Mouse (Mus musculus): ENCODE measurements at regions not wholly inside any gene's neighbourhood (a gene's known extent, or its start where the extent isn't known, plus 50 kb on each side); places are given as distances from the start of the nearest gene placed in this dataset.

- Histone ChIP-seq H3K4me1 (ENCODE audit: control insufficient read depth, insufficient read depth, low read length) (no peaks in the 10 kb centered on the region), H3K9me3 (ENCODE audit: control insufficient read depth, low read depth, low read length) (no peaks in the 10 kb centered on the region), H3K27me3 (ENCODE audit: control insufficient read depth, insufficient read depth, low read length) (no peaks in the 10 kb centered on the region), H3K36me3 (ENCODE audit: control insufficient read depth, insufficient read depth, low read length) (no peaks in the 10 kb centered on the region), H3K4me3 (ENCODE audit: low read depth, low read length) (no peak overlapping the region), H3K4me2 (replicated peaks; ENCODE audit: low read depth, low read length) (no peak overlapping the region), H3K27ac (ENCODE audit: low read length) (no peak overlapping the region), H3K9ac (replicated peaks; ENCODE audit: low read depth, low read length) (no peak overlapping the region)
- ATAC-seq (ENCODE audit: insufficient number of reproducible peaks, insufficient read depth, low FRiP score, low read depth): no peak
- 80% methylated on average over 5 of the region's 5 CpGs for WGBS
Measured at GRCm38 (mm10) chr13:107406977-107407673, 385.2 kb upstream of the Kif2a start.

- no peaks in the 10 kb centered on the region for H3K9me3 ChIP-seq (ENCODE audit: control insufficient read depth, low read depth, low read length)
- no peak overlapping the region for H3K27ac ChIP-seq (ENCODE audit: low read length)
- WGBS: 75% methylated on average over 8 of the region's 8 CpGs
- no peaks in the 10 kb centered on the region for H3K4me1 ChIP-seq (ENCODE audit: control insufficient read depth, insufficient read depth, low read length)
- ATAC-seq (ENCODE audit: insufficient number of reproducible peaks, insufficient read depth, low FRiP score, low read depth): no peak
- no peaks in the 10 kb centered on the region for H3K36me3 ChIP-seq (ENCODE audit: control insufficient read depth, insufficient read depth, low read length)
- H3K9ac ChIP-seq (replicated peaks; ENCODE audit: low read depth, low read length): no peak overlapping the region
- no peak overlapping the region for H3K4me3 ChIP-seq (ENCODE audit: low read depth, low read length)
- no peak overlapping the region for H3K4me2 ChIP-seq (replicated peaks; ENCODE audit: low read depth, low read length)
- H3K27me3 ChIP-seq (ENCODE audit: control insufficient read depth, insufficient read depth, low read length): no peaks in the 10 kb centered on the region
Measured at GRCm38 (mm10) chr13:107398621-107399363, 376.9 kb upstream of the Kif2a start.

- 75% methylated on average over 2 of the region's 2 CpGs for WGBS
- ATAC-seq (ENCODE audit: insufficient number of reproducible peaks, insufficient read depth, low FRiP score, low read depth): no peak
- Histone ChIP-seq H3K27me3 (ENCODE audit: control insufficient read depth, insufficient read depth, low read length) (no peaks in the 10 kb centered on the region), H3K36me3 (ENCODE audit: control insufficient read depth, insufficient read depth, low read length) (no peaks in the 10 kb centered on the region), H3K9me3 (ENCODE audit: control insufficient read depth, low read depth, low read length) (no peaks in the 10 kb centered on the region), H3K27ac (ENCODE audit: low read length) (no peak overlapping the region), H3K4me3 (ENCODE audit: low read depth, low read length) (no peak overlapping the region), H3K9ac (replicated peaks; ENCODE audit: low read depth, low read length) (no peak overlapping the region), H3K4me1 (ENCODE audit: control insufficient read depth, insufficient read depth, low read length) (no peaks in the 10 kb centered on the region), H3K4me2 (replicated peaks; ENCODE audit: low read depth, low read length) (no peak overlapping the region)
Measured at GRCm38 (mm10) chr13:107396036-107396435, 374.1 kb upstream of the Kif2a start.

GRCm38 (mm10) chr13:107394451-107394850, 372.5 kb upstream of the Kif2a start:
- no peak overlapping the region for H3K27ac ChIP-seq (ENCODE audit: low read length)
- no peak for ATAC-seq (ENCODE audit: insufficient number of reproducible peaks, insufficient read depth, low FRiP score, low read depth)

GRCm38 (mm10) chr13:107389535-107390150, 367.7 kb upstream of the Kif2a start:
- 39% methylated on average over 4 of the region's 4 CpGs for WGBS
- no peak for ATAC-seq (ENCODE audit: insufficient number of reproducible peaks, insufficient read depth, low FRiP score, low read depth)
- Histone ChIP-seq H3K27ac (ENCODE audit: low read length) (no peak overlapping the region), H3K9ac (replicated peaks; ENCODE audit: low read depth, low read length) (no peak overlapping the region), H3K4me1 (ENCODE audit: control insufficient read depth, insufficient read depth, low read length) (no peaks in the 10 kb centered on the region), H3K27me3 (ENCODE audit: control insufficient read depth, insufficient read depth, low read length) (no peaks in the 10 kb centered on the region), H3K36me3 (ENCODE audit: control insufficient read depth, insufficient read depth, low read length) (no peaks in the 10 kb centered on the region), H3K4me2 (replicated peaks; ENCODE audit: low read depth, low read length) (no peak overlapping the region), H3K9me3 (ENCODE audit: control insufficient read depth, low read depth, low read length) (no peaks in the 10 kb centered on the region), H3K4me3 (ENCODE audit: low read depth, low read length) (no peak overlapping the region)

More at GRCm38 (mm10) chr13:107394451-107394850, 372.5 kb upstream of the Kif2a start:
- Histone ChIP-seq H3K4me1 (ENCODE audit: control insufficient read depth, insufficient read depth, low read length) (no peaks in the 10 kb centered on the region), H3K4me3 (ENCODE audit: low read depth, low read length) (no peak overlapping the region), H3K27me3 (ENCODE audit: control insufficient read depth, insufficient read depth, low read length) (no peaks in the 10 kb centered on the region), H3K9me3 (ENCODE audit: control insufficient read depth, low read depth, low read length) (no peaks in the 10 kb centered on the region), H3K36me3 (ENCODE audit: control insufficient read depth, insufficient read depth, low read length) (no peaks in the 10 kb centered on the region), H3K4me2 (replicated peaks; ENCODE audit: low read depth, low read length) (no peak overlapping the region), H3K9ac (replicated peaks; ENCODE audit: low read depth, low read length) (no peak overlapping the region)
- 77% methylated on average over 1 of the region's 1 CpGs for WGBS

GRCm38 (mm10) chr13:107389074-107389473, 367.1 kb upstream of the Kif2a start:
- H3K27ac ChIP-seq (ENCODE audit: low read length): no peak overlapping the region
- no peaks in the 10 kb centered on the region for H3K4me1 ChIP-seq (ENCODE audit: control insufficient read depth, insufficient read depth, low read length)
- ATAC-seq (ENCODE audit: insufficient number of reproducible peaks, insufficient read depth, low FRiP score, low read depth): no peak
- H3K9ac ChIP-seq (replicated peaks; ENCODE audit: low read depth, low read length): no peak overlapping the region
- no peaks in the 10 kb centered on the region for H3K36me3 ChIP-seq (ENCODE audit: control insufficient read depth, insufficient read depth, low read length)
- no peaks in the 10 kb centered on the region for H3K9me3 ChIP-seq (ENCODE audit: control insufficient read depth, low read depth, low read length)
- H3K4me3 ChIP-seq (ENCODE audit: low read depth, low read length): no peak overlapping the region
- H3K4me2 ChIP-seq (replicated peaks; ENCODE audit: low read depth, low read length): no peak overlapping the region
- H3K27me3 ChIP-seq (ENCODE audit: control insufficient read depth, insufficient read depth, low read length): no peaks in the 10 kb centered on the region
- WGBS: 55% methylated on average over 3 of the region's 3 CpGs

GRCm38 (mm10) chr13:107378076-107378475, 356.1 kb upstream of the Kif2a start:
- Histone ChIP-seq H3K9ac (replicated peaks; ENCODE audit: low read depth, low read length) (no peak overlapping the region), H3K4me3 (ENCODE audit: low read depth, low read length) (no peak overlapping the region), H3K4me2 (replicated peaks; ENCODE audit: low read depth, low read length) (no peak overlapping the region), H3K9me3 (ENCODE audit: control insufficient read depth, low read depth, low read length) (no peaks in the 10 kb centered on the region), H3K27me3 (ENCODE audit: control insufficient read depth, insufficient read depth, low read length) (no peaks in the 10 kb centered on the region), H3K4me1 (ENCODE audit: control insufficient read depth, insufficient read depth, low read length) (no peaks in the 10 kb centered on the region), H3K27ac (ENCODE audit: low read length) (no peak overlapping the region), H3K36me3 (ENCODE audit: control insufficient read depth, insufficient read depth, low read length) (no peaks in the 10 kb centered on the region)
- 53% methylated on average over 1 of the region's 1 CpGs for WGBS
- no peak for ATAC-seq (ENCODE audit: insufficient number of reproducible peaks, insufficient read depth, low FRiP score, low read depth)

GRCm38 (mm10) chr13:107372666-107373065, 350.7 kb upstream of the Kif2a start:
- no peak for ATAC-seq (ENCODE audit: insufficient number of reproducible peaks, insufficient read depth, low FRiP score, low read depth)
- H3K9me3 ChIP-seq (ENCODE audit: control insufficient read depth, low read depth, low read length): no peaks in the 10 kb centered on the region
- 81% methylated on average over 3 of the region's 3 CpGs for WGBS
- no peaks in the 10 kb centered on the region for H3K36me3 ChIP-seq (ENCODE audit: control insufficient read depth, insufficient read depth, low read length)
- H3K27ac ChIP-seq (ENCODE audit: low read length): no peak overlapping the region
- no peaks in the 10 kb centered on the region for H3K27me3 ChIP-seq (ENCODE audit: control insufficient read depth, insufficient read depth, low read length)
- H3K4me3 ChIP-seq (ENCODE audit: low read depth, low read length): no peak overlapping the region
- no peak overlapping the region for H3K9ac ChIP-seq (replicated peaks; ENCODE audit: low read depth, low read length)
- H3K4me1 ChIP-seq (ENCODE audit: control insufficient read depth, insufficient read depth, low read length): no peaks in the 10 kb centered on the region
- no peak overlapping the region for H3K4me2 ChIP-seq (replicated peaks; ENCODE audit: low read depth, low read length)

Measured in stomach, embryonic 14.5 days (tissue).